Mouse (Mus musculus): ENCODE results near the gene Abcg4.
A peak's percentile ranks its signal among the peaks of the same experiment; 100 is the strongest.
"Not testable (repeated sequence)": the region's sequence is repeated elsewhere in the genome, so short reads cannot be mapped to it uniquely, and the experiment has no call there.

Gene Abcg4

GRCm38 (mm10) chr9:44319105-44319886 is 30.9 kb upstream of the Abcg4 start:
- no peak for DNase-seq

- DNase-seq: peak; percentile 73
Observed at GRCm38 (mm10) chr9:44318826-44319095, 30.3 kb upstream of the Abcg4 start.

- DNase-seq: peak; percentile 84
Observed at GRCm38 (mm10) chr9:44318076-44318825, 29.8 kb upstream of the Abcg4 start.

GRCm38 (mm10) chr9:44317452-44317851 is 29.0 kb upstream of the Abcg4 start:
- DNase-seq: no peak

DNA sequence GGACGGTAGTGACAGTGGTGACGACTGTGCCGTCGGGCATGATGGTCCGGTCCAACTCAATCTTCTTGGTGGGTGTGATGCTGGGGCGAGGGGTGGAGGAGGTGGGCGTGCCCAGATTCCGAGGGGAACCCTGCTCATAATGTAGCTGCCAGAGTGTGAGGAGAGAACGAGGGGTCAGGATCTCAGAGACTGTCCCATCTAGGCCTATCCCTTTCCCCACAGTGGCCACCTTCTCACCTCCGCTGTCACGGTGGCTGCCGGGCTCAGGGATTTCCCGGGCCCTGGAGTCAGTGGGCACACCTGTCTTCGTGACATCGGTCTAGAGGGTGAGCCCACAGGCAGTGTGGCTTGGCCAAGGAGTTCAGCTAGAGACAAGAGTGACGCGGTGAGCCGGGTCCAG is 26.5 kb upstream of the Abcg4 start:
- DNase-seq: no peak

DNA sequence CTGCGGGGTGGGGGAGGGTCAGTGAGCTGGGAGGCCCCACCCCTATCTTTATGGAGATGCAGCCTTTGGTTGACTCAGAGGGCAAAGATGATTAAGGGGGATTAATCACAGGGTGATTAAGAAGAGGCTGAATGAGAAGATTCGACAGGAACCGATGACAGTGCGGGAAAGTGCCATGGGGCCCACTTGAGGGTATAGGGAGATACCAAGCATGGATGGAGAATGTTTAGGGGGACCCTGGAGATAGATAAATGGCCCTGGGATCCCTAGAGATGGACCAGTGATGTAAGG is 25.8 kb upstream of the Abcg4 start:
- no peak for DNase-seq

DNA sequence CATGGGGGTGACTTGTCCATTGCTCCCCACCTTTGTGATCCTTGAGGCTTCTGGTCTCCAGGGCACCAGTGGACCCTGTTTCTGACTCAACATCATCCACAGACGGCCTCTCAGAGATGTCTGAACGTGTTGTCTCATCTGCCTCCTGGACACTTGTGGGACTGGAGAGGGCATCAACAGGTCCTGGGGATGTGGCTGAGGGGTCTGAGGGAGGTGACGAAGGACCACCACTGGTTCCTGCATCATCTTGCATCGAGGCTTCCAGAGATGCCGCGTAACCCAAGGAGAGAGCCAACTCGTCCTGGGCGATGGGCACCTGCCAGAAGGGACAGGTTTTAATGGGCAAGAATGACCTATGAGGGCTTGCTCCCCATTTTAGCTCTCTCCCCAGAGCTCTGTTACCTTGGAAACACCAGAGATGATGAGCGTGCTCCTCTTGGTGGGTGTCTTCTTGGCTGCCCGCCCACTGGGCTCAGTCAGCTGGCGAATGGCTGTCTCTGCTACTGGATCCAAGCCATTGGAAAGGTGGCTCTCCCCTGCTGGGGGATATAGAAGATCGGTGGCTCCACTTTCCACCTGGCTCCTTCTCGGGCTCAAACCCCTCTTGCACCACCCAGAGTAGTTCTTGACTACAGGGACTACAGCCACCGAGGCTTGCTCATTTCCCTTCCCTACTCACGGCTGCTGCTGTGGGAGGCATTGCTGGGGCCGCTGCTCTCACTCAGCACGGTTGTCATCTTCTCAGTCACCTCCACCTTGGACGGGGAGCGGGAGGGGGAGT is 25.3 kb upstream of the Abcg4 start:
- DNase-seq: no peak

- DNase-seq: peak; percentile 62
Observed at GRCm38 (mm10) chr9:44311136-44312134, 23.0 kb upstream of the Abcg4 start.

DNA sequence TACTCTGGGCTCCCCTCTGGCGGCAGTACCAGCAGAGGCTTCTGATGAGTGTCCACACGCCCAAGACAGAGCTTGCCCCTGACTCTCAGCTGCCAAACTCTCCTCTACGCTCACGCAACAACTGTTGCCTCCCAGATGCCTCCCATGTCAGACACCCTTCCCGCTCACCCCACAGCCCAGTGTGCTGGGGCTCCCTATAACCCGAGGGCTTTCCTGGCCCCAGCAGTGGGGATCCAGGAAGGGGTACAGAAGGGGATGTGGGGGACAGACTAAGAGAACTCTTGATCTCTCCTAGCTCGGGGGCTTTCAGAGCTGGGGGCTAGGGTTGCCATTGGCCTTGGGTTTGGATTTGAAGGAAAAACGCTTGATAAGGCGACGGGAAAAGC is 22.3 kb upstream of the Abcg4 start:
- DNase-seq: no peak

GRCm38 (mm10) chr9:44309756-44310155 is 21.3 kb upstream of the Abcg4 start:
- DNase-seq: no peak

DNA sequence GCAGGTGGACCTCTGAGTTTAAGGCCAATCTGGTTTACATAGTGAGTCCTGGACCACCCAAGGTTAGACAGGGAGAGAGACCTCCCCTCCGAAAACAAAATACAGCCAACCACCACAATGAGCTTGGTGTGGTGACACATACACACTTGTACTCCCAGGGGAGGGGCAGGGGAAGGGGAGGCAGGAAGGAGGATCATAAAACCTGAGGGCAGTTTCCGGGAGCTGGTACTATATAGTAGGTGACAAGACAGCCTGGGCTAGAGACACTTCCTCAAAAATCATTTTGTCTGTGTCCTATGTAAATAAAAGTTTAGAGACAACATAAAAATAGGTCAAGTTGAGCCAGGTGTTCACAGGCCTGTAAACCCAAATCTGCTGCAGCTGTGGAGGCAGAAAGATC is 18.8 kb upstream of the Abcg4 start:
- no peak for DNase-seq

GRCm38 (mm10) chr9:44306532-44306931 is 18.1 kb upstream of the Abcg4 start:
- DNase-seq: no peak

GRCm38 (mm10) chr9:44305466-44306079 is 17.2 kb upstream of the Abcg4 start, which contains the start of gene Hinfp:
Gene Hinfp (minus strand): TSS chr9:44305671.
- peak; percentile 99 for DNase-seq

- DNase-seq: not testable (repeated sequence)
Observed at GRCm38 (mm10) chr9:44300001-44300400, 11.6 kb upstream of the Abcg4 start.

DNA sequence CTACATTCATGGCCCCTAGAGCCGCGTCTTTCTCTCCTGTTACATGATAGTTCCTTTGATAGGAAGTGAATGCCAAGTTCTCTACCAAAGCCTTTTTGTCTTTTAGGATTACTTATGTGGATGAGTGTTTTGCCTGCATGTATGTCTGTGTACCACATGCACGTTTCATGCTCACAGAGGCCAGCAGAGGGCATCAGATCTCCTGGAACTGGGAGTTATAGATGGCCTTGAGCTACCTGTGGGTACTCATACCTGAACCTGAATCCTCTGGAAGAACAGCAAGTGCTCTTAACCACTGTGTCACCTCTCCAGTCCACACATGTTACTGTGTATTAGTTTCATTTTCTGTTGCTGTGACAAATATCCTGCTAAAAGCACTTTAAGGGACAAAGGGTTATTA is 4.1 kb upstream of the Abcg4 start:
- DNase-seq: peak; percentile 54

DNA sequence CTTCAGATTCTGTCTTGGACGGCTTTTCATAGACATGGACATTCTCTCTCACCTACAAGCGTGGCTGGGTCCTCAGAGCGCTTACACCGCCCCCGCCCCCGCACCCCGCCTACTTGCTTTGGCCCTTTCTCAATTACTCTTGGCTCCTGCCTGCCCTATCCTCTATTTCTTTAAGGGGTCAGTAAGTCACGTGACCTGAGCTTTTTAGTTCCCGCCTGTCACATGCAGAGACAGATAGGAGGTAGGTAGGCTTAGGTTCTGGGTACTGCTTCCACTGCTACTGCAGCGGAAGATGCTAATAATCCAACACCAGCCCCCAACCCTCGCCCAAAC is 510 bp upstream of the Abcg4 start:
- no peak for DNase-seq

DNA sequence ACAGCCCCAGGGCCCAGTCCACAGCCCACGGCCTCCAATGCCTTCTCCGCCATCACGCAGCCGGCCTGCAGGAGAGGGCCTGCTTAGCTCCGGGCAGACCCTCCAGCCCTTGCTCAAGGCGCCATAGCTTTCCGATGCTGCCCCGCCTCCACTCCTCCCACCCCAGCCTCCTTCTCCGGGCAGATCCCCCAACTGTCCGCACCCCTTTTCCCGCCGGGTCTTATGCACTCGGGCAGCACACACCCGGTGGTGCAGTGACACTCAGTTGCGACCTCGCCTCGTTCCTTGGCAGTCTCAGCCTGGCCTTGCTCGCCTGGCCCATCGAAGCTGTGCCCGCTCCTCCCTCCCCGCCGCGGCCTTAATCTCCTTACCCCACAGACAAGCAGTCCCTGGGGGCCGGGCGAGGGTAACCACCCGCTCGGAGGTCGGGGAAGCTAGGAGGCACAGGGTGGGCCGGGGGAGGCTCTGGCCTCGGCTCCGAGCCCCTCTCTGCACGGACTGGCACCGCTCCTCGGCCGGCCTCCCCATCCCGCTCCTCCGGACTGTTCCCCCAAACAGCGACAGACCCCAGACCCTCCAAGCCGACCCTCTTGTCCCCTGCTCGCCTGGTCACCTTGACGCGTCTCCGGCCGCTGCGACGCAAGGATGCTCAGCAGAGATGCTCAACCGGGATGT is 877 bp downstream of the Abcg4 start:
- DNase-seq: no peak

- no peak for DNase-seq
Observed at GRCm38 (mm10) chr9:44287003-44287400, 1.4 kb downstream of the Abcg4 start.

DNA sequence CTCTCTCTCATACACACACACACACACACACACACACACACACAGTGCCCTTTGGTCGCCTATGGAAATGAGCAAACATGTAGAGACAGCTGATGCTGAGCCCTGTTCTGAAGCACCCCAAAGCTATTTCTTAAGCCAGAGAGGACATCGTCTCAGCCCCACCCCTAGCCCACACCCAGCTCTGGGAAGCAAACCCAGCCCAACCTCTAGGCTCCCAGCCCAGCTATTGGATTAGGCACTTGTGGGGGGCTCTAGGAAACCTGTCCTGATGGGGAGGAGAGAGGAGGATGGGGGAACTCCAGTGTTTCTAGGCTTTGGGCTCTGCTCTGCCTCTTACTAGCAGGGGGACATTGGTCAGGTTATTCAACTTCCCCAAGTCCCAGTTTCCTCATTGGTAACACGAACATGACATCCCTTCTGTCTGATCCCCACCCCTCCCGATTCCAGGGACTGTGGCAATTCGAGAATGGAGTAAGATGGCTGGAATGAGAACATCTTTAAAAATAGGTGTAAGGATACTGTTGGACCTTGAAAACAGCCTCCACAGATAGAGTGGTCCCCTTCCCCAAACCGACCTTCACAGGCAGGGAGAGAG is 2.1 kb downstream of the Abcg4 start:
- no peak for DNase-seq

DNA sequence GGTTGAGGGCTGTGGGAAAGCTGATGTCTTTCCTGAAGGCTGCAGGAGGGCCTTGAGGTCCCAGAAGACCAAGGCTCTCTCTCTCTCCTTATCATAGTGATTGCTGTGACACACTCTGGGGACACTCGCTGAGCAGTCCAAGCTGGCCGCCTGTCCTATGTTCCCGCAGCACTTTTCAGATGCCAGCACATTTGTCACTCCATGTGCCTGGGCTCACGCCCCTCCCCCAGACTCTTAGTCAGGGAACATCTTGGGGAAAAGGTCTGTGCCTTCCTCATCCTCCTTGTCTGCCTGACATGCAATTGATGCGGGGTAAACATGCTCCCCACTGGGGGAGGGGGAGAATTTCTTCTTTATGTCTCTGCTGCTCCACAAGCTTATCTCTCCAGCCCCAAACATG is 5.2 kb downstream of the Abcg4 start:
- DNase-seq: no peak

GRCm38 (mm10) chr9:44269973-44270372 is 18.4 kb downstream of the Abcg4 start:
- DNase-seq: no peak

All from kidney, adult 11 months (tissue).